Mouse (Mus musculus): ENCODE results near the gene Plekhm2. TPM values are rescaled to one million over a fixed set of nuclear protein-coding genes. Genes with fewer than 3 reads are reported as not detected.

Plekhm2 gene
- total RNA-seq (2018; cell fraction: chromatin; rRNA removed) = 100 to 1,000 TPM; 143 to 432 (median 230) TPM
- total RNA-seq (2018; cell fraction: cytosol; rRNA removed) = 10 to 100 TPM; 31.1 to 84.7 (median 52.3) TPM
- 100 to 1,000 TPM in 23 of 26 experiments, 10 to 100 TPM in 3; 82.0 to 320 (median 157) TPM for total RNA-seq (2018; cell fraction: nucleus; rRNA removed)
- 44.8 to 76.0 TPM (median 74.2 TPM) in 3 replicates for polyA plus RNA-seq (2018)

GRCm38 (mm10) chr4:141664799-141665198 lies at the start of gene Plekhm2:
Gene Plekhm2, minus strand, starts transcription at chr4:141664899.
- Histone ChIP-seq H3K4me3 (ENCODE audit: inconsistent target) (peak within 1 kb of the TSS; percentile 73), H3K27ac (peak within 1 kb of the TSS; percentile 97), H3K79me2 (ENCODE audit: inconsistent target) (peaks cover 50% of the 10 kb centered on the region), H3K36me3 (ENCODE audit: inconsistent target) (peaks cover 12% of the 10 kb centered on the region; the same call in 1 of the 2 replicates)
- 82% methylated on average over 8 of the region's 8 CpGs for WGBS (ENCODE audit: missing documents)

GRCm38 (mm10) chr4:141713598-141714142 lies 49.0 kb upstream of the Plekhm2 start:
- 16% methylated on average over 5 of the region's 5 CpGs for WGBS (ENCODE audit: missing documents)
- Histone ChIP-seq H3K36me3 (ENCODE audit: inconsistent target) (peaks cover 43% of the 10 kb centered on the region; the same call in 1 of the 2 replicates), H3K27ac (peak overlapping the region; percentile 27), H3K4me3 (ENCODE audit: inconsistent target) (no peak overlapping the region), H3K79me2 (ENCODE audit: inconsistent target) (peaks cover 100% of the 10 kb centered on the region)

- Histone ChIP-seq H3K4me3 (ENCODE audit: inconsistent target) (no peak overlapping the region), H3K36me3 (ENCODE audit: inconsistent target) (peaks cover 66% of the 10 kb centered on the region; the same call in 1 of the 2 replicates), H3K79me2 (ENCODE audit: inconsistent target) (peaks cover 100% of the 10 kb centered on the region), H3K27ac (no peak overlapping the region)
- WGBS (ENCODE audit: missing documents) = 94% methylated on average over 1 of the region's 1 CpGs
Measured at GRCm38 (mm10) chr4:141711250-141711649, 46.6 kb upstream of the Plekhm2 start.

- 95% methylated on average over 2 of the region's 2 CpGs for WGBS (ENCODE audit: missing documents)
- Histone ChIP-seq H3K36me3 (ENCODE audit: inconsistent target) (peaks cover 89% of the 10 kb centered on the region), H3K4me3 (ENCODE audit: inconsistent target) (no peak overlapping the region), H3K27ac (no peak overlapping the region), H3K79me2 (ENCODE audit: inconsistent target) (peaks cover 100% of the 10 kb centered on the region)
Measured at GRCm38 (mm10) chr4:141708971-141709370, 44.3 kb upstream of the Plekhm2 start.

- peaks cover 100% of the 10 kb centered on the region for H3K79me2 ChIP-seq (ENCODE audit: inconsistent target)
- no peak overlapping the region for H3K4me3 ChIP-seq (ENCODE audit: inconsistent target)
- peaks cover 96% of the 10 kb centered on the region for H3K36me3 ChIP-seq (ENCODE audit: inconsistent target)
- 79% methylated on average over 6 of the region's 7 CpGs for WGBS (ENCODE audit: missing documents)
- no peak overlapping the region for H3K27ac ChIP-seq
Measured at GRCm38 (mm10) chr4:141708005-141708404, 43.3 kb upstream of the Plekhm2 start.

GRCm38 (mm10) chr4:141705331-141705730 lies 40.6 kb upstream of the Plekhm2 start:
- H3K4me3 ChIP-seq (ENCODE audit: inconsistent target) = no peak overlapping the region
- 97% methylated on average over 4 of the region's 4 CpGs for WGBS (ENCODE audit: missing documents)
- no peak overlapping the region for H3K27ac ChIP-seq
- H3K36me3 ChIP-seq (ENCODE audit: inconsistent target) = peaks cover 96% of the 10 kb centered on the region
- H3K79me2 ChIP-seq (ENCODE audit: inconsistent target) = peaks cover 100% of the 10 kb centered on the region

GRCm38 (mm10) chr4:141704625-141705024 lies 39.9 kb upstream of the Plekhm2 start:
- H3K4me3 ChIP-seq (ENCODE audit: inconsistent target) = no peak overlapping the region
- H3K36me3 ChIP-seq (ENCODE audit: inconsistent target) = peaks cover 97% of the 10 kb centered on the region
- WGBS (ENCODE audit: missing documents) = 100% methylated on average over 2 of the region's 2 CpGs
- H3K79me2 ChIP-seq (ENCODE audit: inconsistent target) = peaks cover 100% of the 10 kb centered on the region
- H3K27ac ChIP-seq = no peak overlapping the region

GRCm38 (mm10) chr4:141694719-141695118 lies 30.0 kb upstream of the Plekhm2 start:
- 93% methylated on average over 8 of the region's 8 CpGs for WGBS (ENCODE audit: missing documents)
- Histone ChIP-seq H3K27ac (no peak overlapping the region), H3K36me3 (ENCODE audit: inconsistent target) (peaks cover 81% of the 10 kb centered on the region)

GRCm38 (mm10) chr4:141688505-141688904 lies 23.8 kb upstream of the Plekhm2 start:
- H3K36me3 ChIP-seq (ENCODE audit: inconsistent target) = peaks cover 94% of the 10 kb centered on the region
- H3K79me2 ChIP-seq (ENCODE audit: inconsistent target) = peaks cover 52% of the 10 kb centered on the region; the same call in 1 of the 2 replicates
- no peak overlapping the region for H3K27ac ChIP-seq
- 91% methylated on average over 5 of the region's 8 CpGs for WGBS (ENCODE audit: missing documents)
- H3K4me3 ChIP-seq (ENCODE audit: inconsistent target) = no peak overlapping the region

More at GRCm38 (mm10) chr4:141694719-141695118, 30.0 kb upstream of the Plekhm2 start:
- H3K79me2 ChIP-seq (ENCODE audit: inconsistent target) = peaks cover 77% of the 10 kb centered on the region
- no peak overlapping the region for H3K4me3 ChIP-seq (ENCODE audit: inconsistent target)

- peaks cover 78% of the 10 kb centered on the region for H3K36me3 ChIP-seq (ENCODE audit: inconsistent target)
- H3K4me3 ChIP-seq (ENCODE audit: inconsistent target) = no peak overlapping the region
- H3K79me2 ChIP-seq (ENCODE audit: inconsistent target) = peaks cover 60% of the 10 kb centered on the region; the same call in 1 of the 2 replicates
- no peak overlapping the region for H3K27ac ChIP-seq
- WGBS (ENCODE audit: missing documents) = 96% methylated on average over 8 of the region's 8 CpGs
Measured at GRCm38 (mm10) chr4:141686525-141686924, 21.8 kb upstream of the Plekhm2 start.

- peaks cover 61% of the 10 kb centered on the region; the same call in 1 of the 2 replicates for H3K79me2 ChIP-seq (ENCODE audit: inconsistent target)
- no peak overlapping the region for H3K4me3 ChIP-seq (ENCODE audit: inconsistent target)
- no peak overlapping the region for H3K27ac ChIP-seq
- WGBS (ENCODE audit: missing documents) = 94% methylated on average over 3 of the region's 3 CpGs
- H3K36me3 ChIP-seq (ENCODE audit: inconsistent target) = peaks cover 74% of the 10 kb centered on the region
Measured at GRCm38 (mm10) chr4:141686093-141686492, 21.4 kb upstream of the Plekhm2 start.

GRCm38 (mm10) chr4:141685499-141685898 lies 20.8 kb upstream of the Plekhm2 start, which contains the start of gene Rsc1a1:
Gene Rsc1a1, minus strand, starts transcription at chr4:141685599.
- 98% methylated on average over 6 of the region's 6 CpGs for WGBS (ENCODE audit: missing documents)
- no peak within 1 kb of the TSS for H3K27ac ChIP-seq
- peaks cover 66% of the 10 kb centered on the region; the same call in 1 of the 2 replicates for H3K79me2 ChIP-seq (ENCODE audit: inconsistent target)
- no peak within 1 kb of the TSS for H3K4me3 ChIP-seq (ENCODE audit: inconsistent target)
- H3K36me3 ChIP-seq (ENCODE audit: inconsistent target) = peaks cover 69% of the 10 kb centered on the region

GRCm38 (mm10) chr4:141682706-141683230 lies 18.1 kb upstream of the Plekhm2 start:
- WGBS (ENCODE audit: missing documents) = 94% methylated on average over 12 of the region's 12 CpGs

GRCm38 (mm10) chr4:141681767-141682166 lies 17.1 kb upstream of the Plekhm2 start:
- Histone ChIP-seq H3K4me3 (ENCODE audit: inconsistent target) (no peak overlapping the region), H3K79me2 (ENCODE audit: inconsistent target) (peaks cover 62% of the 10 kb centered on the region; the same call in 1 of the 2 replicates), H3K36me3 (ENCODE audit: inconsistent target) (peaks cover 36% of the 10 kb centered on the region), H3K27ac (peak overlapping the region; percentile 19)
- WGBS (ENCODE audit: missing documents) = 58% methylated on average over 7 of the region's 7 CpGs

More at GRCm38 (mm10) chr4:141682706-141683230, 18.1 kb upstream of the Plekhm2 start:
- peaks cover 43% of the 10 kb centered on the region for H3K36me3 ChIP-seq (ENCODE audit: inconsistent target)
- peaks cover 66% of the 10 kb centered on the region; the same call in 1 of the 2 replicates for H3K79me2 ChIP-seq (ENCODE audit: inconsistent target)
- no peak overlapping the region for H3K27ac ChIP-seq
- no peak overlapping the region for H3K4me3 ChIP-seq (ENCODE audit: inconsistent target)

- H3K27ac ChIP-seq = no peak overlapping the region
- peaks cover 53% of the 10 kb centered on the region; the same call in 1 of the 2 replicates for H3K79me2 ChIP-seq (ENCODE audit: inconsistent target)
- H3K36me3 ChIP-seq (ENCODE audit: inconsistent target) = peaks cover 28% of the 10 kb centered on the region
- no peak overlapping the region for H3K4me3 ChIP-seq (ENCODE audit: inconsistent target)
- 94% methylated on average over 12 of the region's 12 CpGs for WGBS (ENCODE audit: missing documents)
Measured at GRCm38 (mm10) chr4:141680892-141681291, 16.2 kb upstream of the Plekhm2 start.

All from macrophage (primary cell).